Mouse (Mus musculus) hindbrain, embryonic 11.5 days (tissue): Measurements from ENCODE around the gene Kifap3. TPM values are rescaled to one million over a fixed set of nuclear protein-coding genes. Genes with fewer than 3 reads are reported as not detected.
A peak's percentile ranks its signal among the peaks of the same experiment; 100 is the strongest.

Experiments
- ATAC-seq: fragments of 200-750 bp; cut with Nextera tagmentation; 2 replicates; pipeline ENCODE4 v1.8.0; 2017; ENCODE audit warnings: mild to moderate bottlenecking, moderate TSS enrichment, moderate library complexity; ENCODE audit not compliant: low FRiP score
- DNase-seq: peaks from one replicate; pipeline ENCODE4 v3.0.0-alpha.2; 2015; ENCODE audit warnings: low spot score
- H3K27ac ChIP-seq: fragments of 300-500 bp; sonication (generic); 2 replicates; pipeline ENCODE4 v1.5.1; 2014; ENCODE audit warnings: mild to moderate bottlenecking, low read depth, low read length
- H3K27me3 ChIP-seq: fragments of 300-500 bp; sonication (generic); 2 replicates; pipeline ENCODE4 v1.6.1; 2014; ENCODE audit warnings: mild to moderate bottlenecking, low read length, moderate library complexity, mixed read lengths; ENCODE audit not compliant: control insufficient read depth, insufficient read depth
- H3K36me3 ChIP-seq: fragments of 300-500 bp; sonication (generic); 2 replicates; pipeline ENCODE4 v1.6.1; 2014; ENCODE audit warnings: mild to moderate bottlenecking, low read length, moderate library complexity, mixed read lengths; ENCODE audit not compliant: control insufficient read depth, insufficient read depth
- H3K4me1 ChIP-seq: fragments of 300-500 bp; sonication (generic); replicated peaks from 2 replicates; pipeline ENCODE4 v1.6.1; 2014; ENCODE audit warnings: low read length, mixed read lengths; ENCODE audit not compliant: control insufficient read depth, insufficient read depth
- H3K4me2 ChIP-seq: fragments of 300-500 bp; sonication (generic); replicated peaks from 2 replicates; pipeline ENCODE4 v1.6.1; 2014; ENCODE audit warnings: mild to moderate bottlenecking, low read depth, low read length
- H3K4me3 ChIP-seq: fragments of 300-500 bp; sonication (generic); 2 replicates; pipeline ENCODE4 v1.5.1; 2014; ENCODE audit warnings: low read depth, low read length
- H3K9ac ChIP-seq: fragments of 300-500 bp; sonication (generic); 2 replicates; pipeline ENCODE4 v1.6.1; 2014; ENCODE audit warnings: low read depth, low read length
- H3K9me3 ChIP-seq: fragments of 300-500 bp; sonication (generic); 2 replicates; pipeline ENCODE4 v1.6.1; 2016; ENCODE audit warnings: low read length; ENCODE audit not compliant: control insufficient read depth
- WGBS: fragments of 180-500 bp; shearing (Covaris S2); extraction: QIAGEN DNeasy Blood & Tissue Kit; methylation state at CpG from one replicate; pipeline ENCODE4 v1.1.7; 2014; 5-methylcytosine and 5-hydroxymethylcytosine counted together
- polyA plus RNA-seq: library from polyadenylated mRNA; unstranded; fragments of >200 nt; fragmentation: Nextera tagmentation; extraction: Ambion mirVana; gene quantifications from 2 replicates; pipeline ENCODE4 v1.2.1, GENCODE M21; 2014

Kifap3 gene
- polyA plus RNA-seq, 1 experiment from 2014 or later: 67.9 TPM

- no peaks in the 10 kb centered on the region for H3K9me3 ChIP-seq
- WGBS: under 1% methylated on average over 53 of the region's 77 CpGs
- no peaks in the 10 kb centered on the region for H3K4me1 ChIP-seq
- H3K27me3 ChIP-seq: no peaks in the 10 kb centered on the region
- peak overlapping the region; percentile 55 for H3K4me2 ChIP-seq
- H3K27ac ChIP-seq: peak overlapping the region; percentile 79
- H3K4me3 ChIP-seq: peak overlapping the region; percentile 70
- ATAC-seq (peak; percentile 96), DNase-seq (peak; percentile 95)
- H3K36me3 ChIP-seq: no peaks in the 10 kb centered on the region
- peak overlapping the region; percentile 84 for H3K9ac ChIP-seq
Observed at GRCm38 (mm10) chr1:163929636-163930457, 150.5 kb downstream of the Kifap3 start.

DNA sequence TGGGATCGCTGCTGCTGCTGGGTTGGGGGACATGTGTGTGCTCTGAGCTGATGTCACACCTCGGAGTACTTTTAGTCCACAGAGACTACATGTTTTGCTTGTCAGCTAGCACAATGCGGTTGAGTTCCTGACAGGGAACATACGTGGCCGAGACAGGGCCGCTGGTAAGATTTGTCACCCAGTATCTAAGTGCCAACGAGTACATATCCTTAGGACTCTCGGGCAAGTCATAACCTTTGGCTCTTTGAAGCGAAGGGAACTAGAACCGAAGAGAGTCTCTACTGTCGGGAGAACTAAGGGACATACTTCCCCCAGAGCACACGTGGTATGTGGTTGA, 151.0 kb downstream of the Kifap3 start:
- peak overlapping the region; percentile 84 for H3K9ac ChIP-seq
- H3K36me3 ChIP-seq: no peaks in the 10 kb centered on the region
- H3K4me3 ChIP-seq: peak overlapping the region; percentile 70
- H3K27me3 ChIP-seq: no peaks in the 10 kb centered on the region
- no peak for DNase-seq
- H3K27ac ChIP-seq: no peak overlapping the region
- WGBS: 7% methylated on average over 12 of the region's 12 CpGs
- no peak for ATAC-seq
- no peaks in the 10 kb centered on the region for H3K4me1 ChIP-seq
- H3K4me2 ChIP-seq: peak overlapping the region; percentile 55
- H3K9me3 ChIP-seq: no peaks in the 10 kb centered on the region

- DNase-seq (no peak), ATAC-seq (no peak)
- Histone ChIP-seq H3K36me3 (no peaks in the 10 kb centered on the region), H3K4me3 (no peak overlapping the region), H3K9ac (no peak overlapping the region), H3K9me3 (no peaks in the 10 kb centered on the region), H3K4me1 (no peaks in the 10 kb centered on the region), H3K4me2 (no peak overlapping the region), H3K27me3 (no peaks in the 10 kb centered on the region), H3K27ac (no peak overlapping the region)
- WGBS: 82% methylated on average over 8 of the region's 8 CpGs
Observed at GRCm38 (mm10) chr1:163931801-163932200, 152.4 kb downstream of the Kifap3 start.

DNA sequence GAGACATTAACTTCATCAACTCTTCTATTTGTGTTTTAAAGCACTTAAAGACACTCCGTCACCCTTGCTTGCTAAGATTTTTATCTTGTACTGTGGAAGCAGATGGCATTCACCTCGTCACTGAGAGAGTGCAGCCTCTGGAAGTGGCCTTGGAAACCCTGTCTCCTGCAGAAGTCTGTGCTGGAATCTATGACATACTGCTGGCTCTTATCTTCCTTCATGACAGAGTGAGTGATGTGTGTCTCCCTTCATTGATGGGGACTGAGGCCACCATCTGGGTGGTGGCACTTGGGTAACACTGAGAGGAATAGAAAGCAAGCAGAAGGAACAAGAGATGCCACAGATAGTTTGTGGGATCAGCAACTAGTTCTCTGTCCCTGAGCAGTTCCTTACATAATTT, 155.2 kb downstream of the Kifap3 start:
- Histone ChIP-seq H3K4me1 (no peaks in the 10 kb centered on the region), H3K4me2 (no peak overlapping the region), H3K27ac (no peak overlapping the region), H3K9ac (no peak overlapping the region), H3K9me3 (no peaks in the 10 kb centered on the region), H3K4me3 (no peak overlapping the region), H3K36me3 (no peaks in the 10 kb centered on the region), H3K27me3 (no peaks in the 10 kb centered on the region)
- ATAC-seq: no peak
- DNase-seq: no peak
- 91% methylated on average over 2 of the region's 2 CpGs for WGBS

- Histone ChIP-seq H3K9ac (no peak overlapping the region), H3K4me1 (no peaks in the 10 kb centered on the region), H3K4me2 (no peak overlapping the region), H3K9me3 (no peaks in the 10 kb centered on the region), H3K36me3 (peaks cover 2% of the 10 kb centered on the region; the same call in 1 of the 2 replicates), H3K4me3 (no peak overlapping the region), H3K27me3 (no peaks in the 10 kb centered on the region), H3K27ac (no peak overlapping the region)
- WGBS: 73% methylated on average over 6 of the region's 6 CpGs
- DNase-seq: no peak
- no peak for ATAC-seq
Observed at GRCm38 (mm10) chr1:163942056-163942455, 162.7 kb downstream of the Kifap3 start.

- 94% methylated on average over 2 of the region's 2 CpGs for WGBS
- Histone ChIP-seq H3K27me3 (no peaks in the 10 kb centered on the region), H3K27ac (no peak overlapping the region), H3K36me3 (peaks cover 3% of the 10 kb centered on the region; the same call in 1 of the 2 replicates), H3K4me2 (no peak overlapping the region), H3K4me3 (no peak overlapping the region), H3K4me1 (no peaks in the 10 kb centered on the region), H3K9me3 (no peaks in the 10 kb centered on the region), H3K9ac (no peak overlapping the region)
- ATAC-seq (no peak), DNase-seq (no peak)
Observed at GRCm38 (mm10) chr1:163953396-163953795, 174.0 kb downstream of the Kifap3 start.

DNA sequence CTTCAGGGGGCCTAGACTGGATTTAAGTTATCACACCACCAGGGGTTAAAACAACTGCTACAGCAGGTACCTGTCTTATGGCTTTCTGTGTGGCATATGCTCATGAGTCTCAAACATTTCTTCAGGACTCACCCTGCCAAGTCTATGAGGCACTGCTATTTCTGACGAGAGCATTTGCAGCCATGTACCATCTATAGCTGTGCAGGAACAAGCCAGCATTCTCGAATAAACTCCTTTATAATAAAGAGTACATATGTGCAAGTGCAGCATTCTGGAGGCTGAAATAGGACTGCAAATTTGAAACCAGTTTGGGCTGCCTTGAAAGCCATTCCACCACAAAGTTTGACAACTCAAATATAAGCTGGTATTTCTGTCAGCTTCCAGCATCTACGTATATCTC, 178.7 kb downstream of the Kifap3 start:
- no peaks in the 10 kb centered on the region for H3K9me3 ChIP-seq
- no peaks in the 10 kb centered on the region; the same call in 1 of the 2 replicates for H3K36me3 ChIP-seq
- no peak overlapping the region for H3K27ac ChIP-seq
- no peaks in the 10 kb centered on the region for H3K4me1 ChIP-seq
- 88% methylated on average over 3 of the region's 3 CpGs for WGBS
- no peak for DNase-seq
- H3K4me3 ChIP-seq: no peak overlapping the region
- H3K9ac ChIP-seq: no peak overlapping the region
- no peaks in the 10 kb centered on the region for H3K27me3 ChIP-seq
- ATAC-seq: no peak
- no peak overlapping the region for H3K4me2 ChIP-seq

DNA sequence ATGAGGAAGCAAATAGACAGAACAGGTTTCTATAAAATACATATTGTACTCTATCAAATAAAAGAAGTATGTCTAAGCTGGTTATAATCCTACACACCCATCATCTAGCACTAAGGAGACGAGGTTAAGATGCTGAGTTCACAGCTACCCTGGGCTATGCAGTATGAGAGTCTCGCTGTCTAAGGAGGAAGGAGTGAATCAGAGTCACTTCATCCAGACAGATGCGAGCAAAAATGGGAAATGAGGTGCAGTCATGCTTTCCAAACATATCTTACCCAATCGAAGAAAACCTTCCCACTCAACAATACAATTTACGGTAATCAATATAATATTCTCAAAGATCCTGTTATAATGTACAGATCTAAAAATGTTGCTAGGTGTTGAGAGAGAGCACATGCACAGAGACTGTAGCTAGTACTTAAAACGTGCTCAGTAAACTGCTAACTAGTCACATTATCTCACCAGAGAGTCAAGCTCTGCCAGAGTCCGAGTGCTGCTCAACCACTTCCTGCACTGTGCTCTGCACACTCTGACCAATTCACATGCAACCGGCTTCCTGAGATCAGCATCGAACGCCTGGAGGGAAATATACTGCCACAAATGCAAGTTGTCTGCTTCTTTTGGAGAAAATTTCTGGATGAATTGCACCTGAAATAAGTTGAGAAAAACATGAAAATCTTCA, 184.8 kb downstream of the Kifap3 start:
- H3K4me2 ChIP-seq: no peak overlapping the region
- ATAC-seq (no peak), DNase-seq (no peak)
- H3K36me3 ChIP-seq: no peaks in the 10 kb centered on the region
- WGBS: 92% methylated on average over 10 of the region's 10 CpGs
- no peaks in the 10 kb centered on the region for H3K27me3 ChIP-seq
- H3K9me3 ChIP-seq: no peaks in the 10 kb centered on the region
- no peak overlapping the region for H3K9ac ChIP-seq
- no peak overlapping the region for H3K4me3 ChIP-seq
- no peak overlapping the region for H3K27ac ChIP-seq
- H3K4me1 ChIP-seq: no peaks in the 10 kb centered on the region
